Mouse (Mus musculus) intestine, postnatal 0 days (tissue): ENCODE measurements around the gene Vmn1r107. TPM values are rescaled to one million over a fixed set of nuclear protein-coding genes. Genes with fewer than 3 reads are reported as not detected.
"Not testable (repeated sequence)": the region's sequence is repeated elsewhere in the genome, so short reads cannot be mapped to it uniquely, and the experiment has no call there.

Experiments
- ATAC-seq: fragments of 200-750 bp; cut with Nextera tagmentation; 2 replicates; pipeline ENCODE4 v1.8.0; 2017; ENCODE audit warnings: mild to moderate bottlenecking, moderate TSS enrichment, moderate library complexity
- H3K27ac ChIP-seq: fragments of 300-500 bp; sonication (generic); 2 replicates; pipeline ENCODE4 v1.5.1; 2014; ENCODE audit warnings: mild to moderate bottlenecking, low read depth, low read length, moderate library complexity
- H3K27me3 ChIP-seq: fragments of 300-500 bp; sonication (generic); replicated peaks from 2 replicates; pipeline ENCODE4 v1.6.1; 2014; ENCODE audit warnings: low read length, mixed read lengths; ENCODE audit not compliant: control insufficient read depth, insufficient read depth
- H3K36me3 ChIP-seq: fragments of 300-500 bp; sonication (generic); 2 replicates; pipeline ENCODE4 v1.6.1; 2014; ENCODE audit warnings: mild to moderate bottlenecking, moderate library complexity; ENCODE audit not compliant: control insufficient read depth, insufficient read depth
- H3K4me1 ChIP-seq: fragments of 300-500 bp; sonication (generic); replicated peaks from 2 replicates; pipeline ENCODE4 v1.6.1; 2014; ENCODE audit warnings: antibody characterized with exemption, low read length, mixed read lengths; ENCODE audit not compliant: control insufficient read depth, insufficient read depth
- H3K4me2 ChIP-seq: fragments of 300-500 bp; sonication (generic); replicated peaks from 2 replicates; pipeline ENCODE4 v1.6.1; 2014; ENCODE audit warnings: low read depth, mild to moderate bottlenecking, moderate library complexity
- H3K4me3 ChIP-seq: fragments of 300-500 bp; sonication (generic); 2 replicates; pipeline ENCODE4 v1.5.1; 2014; ENCODE audit warnings: low read depth, low read length
- H3K9ac ChIP-seq: fragments of 300-500 bp; sonication (generic); 2 replicates; pipeline ENCODE4 v1.6.1; 2014; ENCODE audit warnings: mild to moderate bottlenecking, low read depth, low read length
- H3K9me3 ChIP-seq: fragments of 300-500 bp; sonication (generic); 2 replicates; pipeline ENCODE4 v1.6.1; 2016; ENCODE audit warnings: mixed run types; ENCODE audit not compliant: control insufficient read depth
- WGBS: fragments of 180-500 bp; shearing (Covaris S2); extraction: QIAGEN DNeasy Blood & Tissue Kit; methylation state at CpG from one replicate; pipeline ENCODE4 v1.1.7; 2014; 5-methylcytosine and 5-hydroxymethylcytosine counted together
- polyA plus RNA-seq: library from polyadenylated mRNA; unstranded; fragments of >200 nt; fragmentation: Nextera tagmentation; extraction: Ambion mirVana; gene quantifications from 2 replicates; pipeline ENCODE4 v1.2.1, GENCODE M21; 2015

The Vmn1r107 gene
- not detected in 2 replicates for polyA plus RNA-seq

GRCm38 (mm10) chr7:20668618-20669017 lies at the start of gene Vmn1r107:
Vmn1r107 (plus strand) TSS chr7:20668918.
- not testable (repeated sequence) for ATAC-seq, H3K4me1 ChIP-seq

GRCm38 (mm10) chr7:20703116-20703515 lies 34.4 kb downstream of the Vmn1r107 start, which contains the start of gene Vmn1r111:
Vmn1r111 (minus strand) TSS chr7:20703216.
- not testable (repeated sequence) for H3K4me3 ChIP-seq, H3K4me1 ChIP-seq, H3K9me3 ChIP-seq, H3K9ac ChIP-seq, H3K27me3 ChIP-seq, H3K4me2 ChIP-seq, ATAC-seq, H3K27ac ChIP-seq, H3K36me3 ChIP-seq
- no CpG with 5 or more reads among the region's 2 CpGs for WGBS

More at GRCm38 (mm10) chr7:20668618-20669017, at the start of gene Vmn1r107:
- H3K9me3 ChIP-seq, H3K4me3 ChIP-seq, H3K27me3 ChIP-seq, H3K4me2 ChIP-seq, H3K9ac ChIP-seq, H3K36me3 ChIP-seq, H3K27ac ChIP-seq: not testable (repeated sequence)
- no CpG with 5 or more reads among the region's 3 CpGs for WGBS

Other genes with a start within 250 kb of the Vmn1r107 start
- gene Vmn1r101, start 226.3 kb upstream of the Vmn1r107 start, polyA plus RNA-seq = not detected in 2 replicates
- gene Gm10670, start 194.0 kb upstream of the Vmn1r107 start, polyA plus RNA-seq = not detected in 2 replicates
- gene Vmn1r103, start 158.4 kb upstream of the Vmn1r107 start, polyA plus RNA-seq = not detected in 2 replicates
- gene Vmn1r104, start 135.1 kb upstream of the Vmn1r107 start, polyA plus RNA-seq = not detected in 2 replicates
- gene Gm5726, start 123.2 kb upstream of the Vmn1r107 start, polyA plus RNA-seq = not detected in 2 replicates
- gene Gm4141, start 92.7 kb upstream of the Vmn1r107 start, polyA plus RNA-seq = not detected in 2 replicates
- gene Gm4513, start 69.9 kb upstream of the Vmn1r107 start, polyA plus RNA-seq = not detected in 2 replicates
- gene Vmn1r111, start 34.3 kb downstream of the Vmn1r107 start, polyA plus RNA-seq = not detected in 2 replicates
- gene Gm10668, start 61.7 kb downstream of the Vmn1r107 start, polyA plus RNA-seq = not detected in 2 replicates
- not detected in 2 replicates for gene Vmn1r112, start 102.3 kb downstream of the Vmn1r107 start, polyA plus RNA-seq
- not detected in 2 replicates for gene Vmn1r113, start 118.4 kb downstream of the Vmn1r107 start, polyA plus RNA-seq
- not detected in 2 replicates for gene Vmn1r114, start 143.3 kb downstream of the Vmn1r107 start, polyA plus RNA-seq
- not detected in 2 replicates for gene Vmn1r115, start 176.1 kb downstream of the Vmn1r107 start, polyA plus RNA-seq
- gene Vmn1r116, start 203.3 kb downstream of the Vmn1r107 start, polyA plus RNA-seq = not detected in 2 replicates
- gene Vmn1r117, start 215.2 kb downstream of the Vmn1r107 start, polyA plus RNA-seq = not detected in 2 replicates
- not detected in 2 replicates for gene Vmn1r118, start 243.4 kb downstream of the Vmn1r107 start, polyA plus RNA-seq